Mouse (Mus musculus): Measurements from ENCODE around the gene Tfam. TPM values are rescaled to one million over a fixed set of nuclear protein-coding genes. Genes with fewer than 3 reads are reported as not detected.
A peak's percentile ranks its signal among the peaks of the same experiment; 100 is the strongest.

Gene Tfam
- total RNA-seq, 2 experiments from 2014 or later = 44.5 to 55.6 TPM

DNA sequence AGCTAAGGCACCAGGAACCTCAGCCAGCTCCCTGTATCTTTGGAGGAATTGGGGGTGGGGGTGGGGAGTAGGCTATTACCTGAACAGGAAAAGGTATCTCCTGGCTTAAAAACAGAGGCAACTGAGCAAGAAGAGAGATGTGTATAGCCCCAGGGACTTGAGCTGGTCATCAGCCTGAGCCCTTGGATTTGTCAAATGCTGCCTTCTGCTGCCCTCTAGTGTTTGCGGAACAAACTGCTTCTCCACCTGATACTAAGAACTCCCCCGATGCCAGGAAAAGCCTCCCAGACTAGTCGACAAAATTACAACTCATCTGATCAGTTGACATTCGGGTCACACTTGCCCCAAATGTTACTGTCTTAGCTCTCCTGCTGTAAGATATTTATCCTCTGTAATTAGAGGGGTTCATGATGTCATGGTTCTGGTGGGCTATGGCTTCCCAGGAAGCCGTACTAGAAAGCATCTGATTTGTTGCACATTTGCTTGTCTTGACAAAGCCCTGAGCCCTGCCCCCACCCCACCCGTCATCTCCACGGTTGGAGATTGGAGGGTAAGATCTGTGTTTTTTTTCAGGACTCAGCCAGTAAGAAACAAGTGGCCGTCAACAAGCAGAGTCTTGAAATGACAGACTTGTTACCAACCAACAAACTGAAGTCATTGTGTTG, 19.7 kb downstream of the Tfam start:
- no peak overlapping the region for H3K4me3 ChIP-seq
- intact Hi-C loops (cut with DNase I) = loop anchor here (5.0 to 10.0 kb wide), 3 partner anchors 56 to 251 kb away; no protein-coding TSS in a partner anchor
- no peak overlapping the region for H3K27ac ChIP-seq
- TF ChIP-seq CTCF (IDR thresholded peaks at IDR 0.05) = peak; percentile 89
- peak; percentile 84 for DNase-seq

DNA sequence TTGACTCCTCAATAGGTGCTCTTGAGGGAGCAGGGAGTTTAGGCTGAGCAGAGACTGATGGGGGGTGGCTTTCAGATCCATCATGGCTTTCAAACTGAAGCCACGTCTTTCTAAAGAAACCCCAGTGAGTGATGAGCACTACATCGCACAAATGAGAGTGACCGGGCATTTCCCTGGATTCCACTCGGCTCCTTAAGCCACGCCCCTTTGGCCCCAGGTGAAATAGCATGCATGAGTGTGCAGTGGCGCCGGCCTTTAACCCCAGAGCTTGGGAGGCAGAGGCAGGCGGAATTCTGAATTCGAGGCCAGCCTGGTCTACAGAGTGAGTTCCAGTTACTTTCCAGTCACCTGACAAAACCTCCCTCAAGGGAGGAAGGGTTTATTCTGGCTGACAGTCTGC, 22.1 kb downstream of the Tfam start:
- DNase-seq = no peak
- H3K27ac ChIP-seq = no peak overlapping the region
- intact Hi-C loops (cut with DNase I) = loop anchor here (5.0 to 10.0 kb wide), 3 partner anchors 54 to 249 kb away; no protein-coding TSS in a partner anchor
- no peak for TF ChIP-seq CTCF (IDR thresholded peaks at IDR 0.05)
- H3K4me3 ChIP-seq = no peak overlapping the region

DNA sequence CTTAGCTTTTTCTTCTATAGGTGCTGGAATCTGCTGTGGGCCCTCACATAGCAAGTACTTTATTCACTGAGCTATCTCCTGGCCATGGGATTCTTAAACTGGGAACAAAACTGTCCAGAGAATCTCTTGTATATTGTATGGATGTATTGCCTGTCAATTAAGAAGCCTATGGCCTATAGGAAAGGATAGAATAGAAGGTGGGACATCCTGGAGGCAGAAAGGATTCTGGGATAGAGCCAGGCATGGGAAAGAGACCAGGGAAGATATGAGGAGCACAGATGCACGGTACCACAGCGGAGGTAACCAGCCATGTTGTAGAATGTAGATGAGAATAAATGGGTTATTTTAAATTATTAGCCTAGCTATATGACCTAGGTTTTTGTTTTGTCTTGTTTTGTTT, 36.6 kb downstream of the Tfam start:
- no peak for TF ChIP-seq CTCF (IDR thresholded peaks at IDR 0.05)
- no peak overlapping the region for H3K4me3 ChIP-seq
- DNase-seq = no peak
- H3K27ac ChIP-seq = no peak overlapping the region
- intact Hi-C loops (cut with DNase I) = no loop called here

DNA sequence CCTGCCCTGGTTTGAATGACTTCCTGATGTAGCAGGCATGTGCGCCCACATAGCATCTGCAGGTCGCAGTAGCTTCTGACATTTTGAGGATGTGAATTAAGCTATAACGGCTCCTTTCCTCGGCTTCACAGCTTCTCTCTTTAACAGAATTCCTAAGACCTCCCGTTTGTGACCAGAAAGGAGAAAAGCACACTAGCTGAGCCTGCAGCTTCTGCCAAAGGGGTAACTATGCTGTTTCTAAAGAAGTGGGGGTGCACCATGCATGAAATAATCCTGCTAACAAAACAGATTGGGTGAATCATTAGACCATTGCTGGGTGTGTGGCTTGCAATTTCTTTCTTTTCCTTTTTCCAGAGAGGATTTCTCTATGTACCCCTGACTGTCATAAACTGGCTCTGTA, 37.1 kb downstream of the Tfam start:
- Histone ChIP-seq H3K4me3 (no peak overlapping the region), H3K27ac (no peak overlapping the region)
- no peak for TF ChIP-seq CTCF (IDR thresholded peaks at IDR 0.05)
- intact Hi-C loops (cut with DNase I) = no loop called here
- DNase-seq = no peak

DNA sequence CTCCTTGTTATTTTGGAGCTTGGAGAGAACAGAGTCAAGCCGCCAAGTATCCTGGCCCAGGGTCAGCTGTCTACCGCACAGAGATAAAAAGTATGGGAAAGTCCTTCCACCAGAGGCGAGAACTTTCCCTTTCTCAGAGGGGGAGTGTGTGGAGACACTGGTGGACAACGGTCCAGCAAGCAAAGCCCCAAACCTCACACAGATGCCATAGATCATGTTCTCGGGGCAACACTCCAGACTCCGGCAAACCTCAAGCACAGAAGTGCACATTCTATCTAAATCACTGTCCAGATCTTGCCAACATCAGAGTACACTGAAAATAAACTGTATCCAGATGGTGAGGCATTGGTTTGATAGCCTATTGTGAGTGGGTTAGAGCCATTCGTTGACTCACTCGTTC, 39.4 kb downstream of the Tfam start:
- no peak for TF ChIP-seq CTCF (IDR thresholded peaks at IDR 0.05)
- 0 out of 2 replicates have a peak overlapping the region, but pooled peaks have one; percentile 17 for H3K27ac ChIP-seq
- intact Hi-C loops (cut with DNase I) = no loop called here
- H3K4me3 ChIP-seq = no peak overlapping the region
- DNase-seq = no peak

DNA sequence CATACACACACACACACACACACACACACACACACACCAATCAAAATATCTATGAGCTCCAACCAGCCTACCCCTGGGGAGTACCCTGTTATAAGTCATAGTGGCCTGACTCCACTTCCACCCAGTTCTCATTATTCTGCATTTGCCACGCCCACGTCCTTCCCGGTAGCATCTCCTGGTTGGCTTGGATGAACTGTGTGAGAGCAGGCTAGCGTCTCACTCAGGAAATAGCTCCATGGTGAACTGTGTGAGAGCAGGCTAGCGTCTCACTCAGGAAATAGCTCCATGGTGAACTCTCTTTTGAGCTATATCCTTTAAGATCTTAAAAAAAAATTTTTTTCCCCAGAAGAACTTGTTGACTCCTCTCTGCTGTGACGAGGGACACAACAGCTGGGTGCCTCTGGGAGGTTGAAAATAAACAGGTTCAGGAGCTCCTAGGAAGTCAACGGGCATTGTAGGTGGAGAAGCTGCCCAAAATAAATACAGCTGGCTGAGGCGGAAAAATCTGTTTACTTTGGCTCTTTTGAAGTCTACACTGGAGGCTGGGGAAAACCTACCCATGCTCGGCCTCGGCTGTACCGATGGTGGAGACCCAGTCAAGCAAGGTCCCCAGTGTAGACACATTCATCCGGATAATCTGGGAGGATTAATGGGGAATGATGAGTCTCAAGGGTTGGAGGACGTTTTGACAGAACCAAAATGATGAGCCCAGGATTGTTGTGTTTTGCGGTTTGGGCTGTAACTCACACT, 40.9 kb downstream of the Tfam start:
- H3K27ac ChIP-seq = no peak overlapping the region
- no peak for DNase-seq
- intact Hi-C loops (cut with DNase I) = no loop called here
- no peak overlapping the region for H3K4me3 ChIP-seq
- TF ChIP-seq CTCF (IDR thresholded peaks at IDR 0.05) = no peak

DNA sequence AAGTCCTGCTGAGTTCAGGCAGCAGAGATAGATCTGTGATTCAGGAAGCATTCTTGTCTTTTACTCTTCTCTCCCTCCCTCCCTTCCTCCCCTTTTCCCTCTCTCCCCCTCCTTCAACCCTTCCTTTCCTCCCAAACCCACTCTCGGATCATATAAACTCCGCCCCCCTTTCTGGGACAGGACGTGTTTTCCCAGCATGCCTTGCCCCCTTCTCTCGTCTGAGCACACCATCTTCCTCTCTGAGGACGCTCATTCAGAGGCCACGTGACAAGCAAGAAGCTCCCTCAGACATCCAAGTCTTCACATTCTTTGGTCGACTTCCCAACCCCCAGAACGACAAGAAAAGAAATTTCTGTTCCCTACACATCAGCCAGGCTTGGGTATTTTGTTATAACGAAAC, 42.6 kb downstream of the Tfam start:
- no peak for TF ChIP-seq CTCF (IDR thresholded peaks at IDR 0.05)
- intact Hi-C loops (cut with DNase I) = no loop called here
- H3K4me3 ChIP-seq = peak overlapping the region; percentile 47
- H3K27ac ChIP-seq = peak overlapping the region; percentile 62
- no peak for DNase-seq

DNA sequence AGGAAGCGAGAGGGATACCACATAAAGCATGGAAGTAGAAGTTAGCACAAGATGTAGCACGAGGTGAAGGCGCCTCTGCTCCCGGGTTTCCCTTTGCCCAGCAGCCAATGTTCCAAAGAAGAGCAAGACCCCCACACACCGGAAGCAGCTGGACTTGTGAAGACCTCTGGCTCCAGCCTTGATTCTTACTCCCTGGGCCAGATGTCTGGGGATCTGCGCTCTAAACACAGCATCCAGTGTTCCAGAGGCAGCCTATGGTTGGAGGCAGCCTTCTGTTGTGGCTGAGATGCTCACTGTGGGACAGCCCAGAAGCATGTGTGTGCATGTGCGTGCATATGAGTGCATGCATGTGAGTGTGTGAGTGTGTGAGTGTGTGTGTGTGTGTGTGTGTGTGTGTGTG, 43.4 kb downstream of the Tfam start:
- no peak for TF ChIP-seq CTCF (IDR thresholded peaks at IDR 0.05)
- intact Hi-C loops (cut with DNase I) = no loop called here
- Histone ChIP-seq H3K27ac (no peak overlapping the region), H3K4me3 (no peak overlapping the region)
- DNase-seq = no peak

DNA sequence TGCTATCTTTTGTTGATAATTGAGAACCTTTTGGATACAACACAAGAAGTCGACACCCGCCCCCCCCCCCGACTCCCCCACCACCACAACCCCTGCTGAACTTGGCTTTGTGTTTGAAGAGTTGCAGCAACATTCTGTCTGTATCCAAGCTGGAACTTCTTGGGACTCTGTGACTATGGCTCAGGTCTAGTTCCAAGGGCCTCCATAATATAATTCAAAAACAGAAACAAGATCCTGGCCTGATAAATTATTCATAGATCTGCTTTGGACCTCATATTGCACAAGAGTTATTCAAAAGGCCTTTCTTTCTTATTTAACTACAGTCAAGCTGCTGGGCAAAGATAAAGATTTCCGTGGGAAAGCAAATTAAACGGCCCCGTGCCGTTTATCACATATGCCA, 44.8 kb downstream of the Tfam start:
- no peak for TF ChIP-seq CTCF (IDR thresholded peaks at IDR 0.05)
- Histone ChIP-seq H3K27ac (peak overlapping the region; percentile 76), H3K4me3 (peak overlapping the region; percentile 39)
- intact Hi-C loops (cut with DNase I) = no loop called here
- DNase-seq = no peak

DNA sequence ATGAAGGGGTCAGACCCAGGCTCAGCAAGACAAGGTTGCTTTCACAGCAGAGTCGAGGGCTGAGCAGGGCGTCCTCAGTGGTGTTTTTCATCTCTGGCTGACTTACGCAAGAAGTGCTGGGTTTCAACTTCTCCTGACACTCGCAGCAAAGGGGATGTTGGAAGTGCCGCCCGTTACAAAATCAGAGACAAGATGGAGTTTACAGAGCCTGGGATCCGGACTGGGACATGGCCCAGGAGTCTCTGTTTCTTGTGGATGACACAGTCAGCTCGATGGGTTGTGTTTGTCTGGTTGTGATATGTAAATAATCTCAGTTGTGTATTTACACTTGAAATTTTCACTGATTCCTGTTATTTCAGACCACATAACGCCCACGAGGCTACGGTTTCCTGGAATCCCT, 45.2 kb downstream of the Tfam start:
- Histone ChIP-seq H3K4me3 (peak overlapping the region; percentile 39), H3K27ac (peak overlapping the region; percentile 76)
- no peak for TF ChIP-seq CTCF (IDR thresholded peaks at IDR 0.05)
- peak; percentile 61 for DNase-seq
- intact Hi-C loops (cut with DNase I) = no loop called here

DNA sequence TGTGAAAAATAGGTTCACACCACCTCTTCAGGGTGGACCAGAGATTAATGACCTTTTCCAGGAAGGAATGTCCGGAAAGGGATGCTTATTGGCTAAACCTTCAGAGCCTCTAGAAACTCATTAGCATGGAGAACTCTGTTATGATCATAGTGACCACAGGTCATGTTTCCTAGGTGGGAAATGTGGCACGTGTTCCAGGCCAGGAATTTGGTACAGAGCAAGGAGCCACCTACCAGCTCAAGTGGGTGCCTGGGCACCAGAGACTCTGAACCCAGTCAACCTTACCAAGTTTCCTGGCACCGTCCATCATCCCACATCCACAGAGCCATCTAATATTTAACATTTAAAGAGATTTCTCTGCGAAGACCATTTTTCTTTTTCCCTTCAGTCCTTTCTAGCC, 49.4 kb downstream of the Tfam start:
- intact Hi-C loops (cut with DNase I) = no loop called here
- no peak overlapping the region for H3K27ac ChIP-seq
- TF ChIP-seq CTCF (IDR thresholded peaks at IDR 0.05) = no peak
- DNase-seq = no peak
- no peak overlapping the region for H3K4me3 ChIP-seq

DNA sequence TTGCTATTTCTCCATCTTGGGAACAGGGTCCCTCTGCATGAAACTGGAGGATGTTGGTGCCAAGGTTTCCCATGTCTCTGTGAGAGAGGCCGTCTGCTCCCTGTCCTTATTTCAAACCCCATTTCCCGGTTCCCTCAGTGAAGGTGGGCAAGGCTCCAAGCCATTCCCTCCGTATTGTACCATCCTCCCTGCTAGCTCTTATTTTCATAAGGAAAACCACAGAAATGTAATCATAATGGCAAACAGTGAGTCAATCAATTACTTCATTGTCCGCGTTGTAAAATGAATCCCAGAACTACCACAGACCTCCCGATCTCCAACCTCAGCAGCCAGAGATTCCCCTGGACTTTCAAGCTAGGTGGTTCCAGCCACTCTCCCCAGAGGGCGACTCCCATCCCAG, 53.0 kb downstream of the Tfam start:
- intact Hi-C loops (cut with DNase I) = no loop called here
- H3K27ac ChIP-seq = no peak overlapping the region
- no peak for DNase-seq
- no peak overlapping the region for H3K4me3 ChIP-seq
- TF ChIP-seq CTCF (IDR thresholded peaks at IDR 0.05) = no peak

DNA sequence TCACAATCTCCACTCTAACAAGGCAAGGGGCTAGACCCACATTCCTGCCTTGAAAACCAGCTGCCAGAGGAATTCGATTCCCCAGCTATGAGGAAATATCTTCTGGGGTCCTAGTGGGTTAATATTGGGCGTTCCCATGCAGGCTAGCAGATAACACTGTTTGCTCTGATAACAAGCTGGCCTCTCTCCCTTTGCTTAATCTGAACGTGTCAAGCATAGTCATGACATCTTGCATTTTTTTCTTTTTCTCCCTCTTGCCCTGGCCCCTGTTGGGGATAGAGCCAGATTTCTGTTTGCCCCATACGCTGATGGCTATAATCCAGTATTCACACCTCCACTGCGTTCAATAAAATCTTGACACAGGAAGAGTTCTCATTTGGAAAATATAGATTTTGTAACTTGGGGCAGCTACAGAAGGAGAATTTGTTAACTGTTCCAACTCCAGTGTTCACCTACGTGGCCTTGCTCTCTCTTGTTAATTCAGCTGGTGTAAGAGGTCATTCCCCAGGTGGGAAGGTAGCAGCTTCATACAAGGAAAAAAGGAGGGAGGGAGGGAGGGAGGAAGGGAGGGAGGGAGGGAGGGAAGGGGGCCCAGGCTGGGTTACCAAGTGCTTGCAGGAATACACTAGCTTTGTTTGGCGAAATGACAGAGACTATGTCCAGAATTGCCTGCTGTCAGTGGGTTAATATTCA, 54.6 kb downstream of the Tfam start:
- no peak for DNase-seq
- H3K4me3 ChIP-seq = no peak overlapping the region
- intact Hi-C loops (cut with DNase I) = no loop called here
- no peak for TF ChIP-seq CTCF (IDR thresholded peaks at IDR 0.05)
- H3K27ac ChIP-seq = no peak overlapping the region
